Mouse (Mus musculus) CH12.LX (cell line): ENCODE measurements around the gene Gm8126. TPM values are rescaled to one million over a fixed set of nuclear protein-coding genes. Genes with fewer than 3 reads are reported as not detected.
"Not testable (repeated sequence)": the region's sequence is repeated elsewhere in the genome, so short reads cannot be mapped to it uniquely, and the experiment has no call there.

Experiments
- DNase-seq: peaks from one replicate; pipeline ENCODE4 v3.0.0-alpha.2; 2013; ENCODE audit errors: extremely low read depth
- H3K27ac ChIP-seq: 2 replicates; pipeline ENCODE4 v1.5.1; 2012; ENCODE audit warnings: low read depth, mild to moderate bottlenecking, control low read depth, moderate library complexity; ENCODE audit not compliant: insufficient read depth
- H3K27me3 ChIP-seq: replicated peaks from 2 replicates; pipeline ENCODE3; 2012; ENCODE audit warnings: inconsistent platforms
- H3K36me3 ChIP-seq, 2 experiments: replicated peaks in 1 of 2; 2 replicates each; pipeline versions ENCODE3 to v1.6.1; 2012; ENCODE audit warnings: inconsistent platforms in 1 of 2, low read length in 1 of 2, mild to moderate bottlenecking in 1 of 2, mixed read lengths in 1 of 2, moderate library complexity in 1 of 2; ENCODE audit not compliant: control insufficient read depth in 1 of 2, insufficient read depth in 1 of 2
- H3K4me1 ChIP-seq, 2 experiments: 2 replicates each; pipeline ENCODE4 v1.6.1; 2012; ENCODE audit warnings: inconsistent platforms in 1 of 2, moderate library complexity in 1 of 2; ENCODE audit not compliant: insufficient read depth in 2 of 2, control insufficient read depth in 1 of 2
- H3K4me2 ChIP-seq: 2 replicates; pipeline ENCODE4 v1.6.1; 2012; ENCODE audit warnings: low read depth, mild to moderate bottlenecking, control low read depth; ENCODE audit not compliant: poor library complexity, insufficient read depth, severe bottlenecking
- H3K4me3 ChIP-seq, 3 experiments: fragments of 150-350 bp in 1 of 3; sonication (generic) in 1 of 3; replicated peaks in 1 of 3; 2 replicates each; pipeline versions ENCODE3 to v1.5.1; 2011 to 2012; ENCODE audit warnings: low read depth in 2 of 3, low read length in 2 of 3, mild to moderate bottlenecking in 2 of 3, moderate library complexity in 2 of 3, control low read depth in 1 of 3, improper control_type of control experiment in 1 of 3, inconsistent platforms in 1 of 3, mixed read lengths in 1 of 3; ENCODE audit not compliant: poor library complexity in 1 of 3
- H3K79me2 ChIP-seq: replicated peaks from 2 replicates; pipeline ENCODE4 v1.6.1; 2012; ENCODE audit warnings: mild to moderate bottlenecking, moderate library complexity; ENCODE audit not compliant: control insufficient read depth, poor library complexity, insufficient read depth, severe bottlenecking; ENCODE audit errors: extremely low read depth
- H3K9ac ChIP-seq: 2 replicates; pipeline ENCODE4 v1.6.1; 2012; ENCODE audit warnings: low read depth, mild to moderate bottlenecking, control low read depth, moderate library complexity; ENCODE audit not compliant: insufficient read depth
- H3K9me3 ChIP-seq: replicated peaks from 2 replicates; pipeline ENCODE3; 2012; ENCODE audit warnings: low read length, inconsistent platforms, mixed read lengths
- dilution Hi-C: fragments of 300-500 bp; cut with MboI; formaldehyde crosslinking; loops from 2 replicates; pipeline ENCODE4 v1.14.3; 2020; ENCODE audit warnings: low sequenced_read_pairs; ENCODE audit not compliant: extremely low pct_unique_long_range_greater_than_20kb, extremely low pct_ligation_motif_present
- in situ Hi-C: fragments of 300-500 bp; cut with MboI; formaldehyde crosslinking; loops from 3 replicates; pipeline ENCODE4 v1.14.3; 2019; ENCODE audit warnings: low sequenced_read_pairs, low pct_ligation_motif_present, low pct_unique_long_range_greater_than_20kb, mixed read lengths
- polyA plus RNA-seq: library from polyadenylated mRNA; unstranded; fragments of >175 nt; gene quantifications from 2 replicates; pipeline ENCODE4 v1.2.1, GENCODE M21; 2012; ENCODE audit warnings: low read depth; ENCODE audit not compliant: insufficient read length
- total RNA-seq, 2 experiments: library from RNA; depleted of rRNA; stranded (reverse); fragments of 300-350 nt in 1 of 2; fragments of >200 nt in 1 of 2; gene quantifications; 2 replicates each; pipeline ENCODE4 v1.2.3; 2012 to 2014

The Gm8126 gene
- total and polyA plus RNA-seq, 3 experiments: 0.12 TPM; not detected in 2

DNA sequence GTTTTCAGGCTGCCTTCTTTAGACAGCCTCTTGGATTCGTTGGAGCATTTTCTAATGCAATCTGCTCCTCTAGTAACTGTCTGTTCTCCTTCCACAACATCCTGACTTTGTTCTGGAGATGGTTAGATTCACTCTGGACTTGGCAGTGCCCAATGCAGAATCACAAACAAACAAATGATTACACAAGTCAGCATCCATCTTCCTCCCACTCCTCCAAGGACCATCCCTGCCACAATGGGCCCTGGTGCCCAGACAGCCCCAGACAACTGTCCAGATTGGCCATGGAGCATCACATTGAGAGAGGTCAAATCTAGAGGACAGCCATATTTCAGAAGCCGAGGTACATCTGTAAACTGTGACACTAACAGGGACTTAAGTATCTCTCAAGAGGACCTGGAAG lies 19.0 kb downstream of the Gm8126 start:
- H3K27ac ChIP-seq, H3K27me3 ChIP-seq, H3K9ac ChIP-seq, H3K79me2 ChIP-seq, in situ Hi-C loops, DNase-seq, H3K4me1 ChIP-seq, H3K4me2 ChIP-seq, H3K36me3 ChIP-seq, dilution Hi-C loops, H3K4me3 ChIP-seq: not testable (repeated sequence)
- peaks cover 10% of the 10 kb centered on the region for H3K9me3 ChIP-seq

DNA sequence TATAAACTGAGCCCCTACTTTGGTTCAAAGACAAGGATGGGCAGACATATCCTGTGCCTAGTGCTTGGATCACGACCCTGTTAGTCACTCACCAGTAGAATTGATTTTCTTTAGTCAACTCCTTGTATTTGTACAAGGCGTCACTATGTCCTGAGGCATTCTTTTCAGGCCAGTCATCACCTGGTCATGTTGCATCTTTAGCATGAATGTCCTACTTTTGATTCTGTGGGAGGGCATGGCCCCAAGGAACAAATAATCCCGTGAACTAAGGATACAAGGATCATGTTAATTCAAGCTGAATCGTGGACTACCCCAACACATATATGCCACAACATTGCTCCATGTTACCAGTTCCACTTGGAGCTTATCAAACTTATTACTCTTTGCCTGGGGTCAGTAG lies 19.7 kb downstream of the Gm8126 start:
- H3K4me1 ChIP-seq, H3K4me2 ChIP-seq, dilution Hi-C loops, H3K4me3 ChIP-seq, H3K9ac ChIP-seq, H3K27ac ChIP-seq, H3K27me3 ChIP-seq, H3K36me3 ChIP-seq, H3K79me2 ChIP-seq, H3K9me3 ChIP-seq, in situ Hi-C loops, DNase-seq: not testable (repeated sequence)

DNA sequence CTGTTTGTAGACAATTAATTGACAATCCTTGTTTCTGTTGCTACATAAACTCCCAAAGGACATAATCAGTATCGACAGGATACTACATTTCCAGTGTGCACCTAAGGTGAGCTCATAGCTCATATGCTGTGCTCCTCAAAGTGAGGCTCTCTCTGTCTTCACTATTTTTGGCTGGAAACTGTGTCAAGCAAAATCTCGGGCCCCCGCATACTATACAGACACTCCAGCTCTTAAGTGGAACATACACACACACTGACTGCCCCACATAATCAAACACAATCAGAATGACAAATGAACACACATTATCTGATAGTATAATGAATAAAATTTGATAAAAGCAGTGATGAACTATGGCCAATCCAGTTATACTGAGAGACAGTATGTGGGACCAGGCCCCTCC lies 20.2 kb downstream of the Gm8126 start:
- H3K4me2 ChIP-seq, H3K27me3 ChIP-seq, H3K9me3 ChIP-seq, DNase-seq, H3K36me3 ChIP-seq, in situ Hi-C loops, H3K79me2 ChIP-seq, dilution Hi-C loops, H3K4me3 ChIP-seq, H3K4me1 ChIP-seq, H3K9ac ChIP-seq, H3K27ac ChIP-seq: not testable (repeated sequence)

- H3K36me3 ChIP-seq, H3K4me3 ChIP-seq, DNase-seq, H3K27ac ChIP-seq, H3K4me2 ChIP-seq, in situ Hi-C loops, H3K9ac ChIP-seq, H3K4me1 ChIP-seq, dilution Hi-C loops, H3K27me3 ChIP-seq, H3K9me3 ChIP-seq, H3K79me2 ChIP-seq: not testable (repeated sequence)
Observed at GRCm38 (mm10) chr14:43293503-43293902, 35.1 kb downstream of the Gm8126 start, which contains the start of gene Gm8127. Gm8127 (minus strand) TSS chr14:43293832.

Other genes with a start within 250 kb of the Gm8126 start
- not detected in 2 replicates for gene Gm10376, start 243.0 kb upstream of the Gm8126 start, total RNA-seq (2012; rRNA removed)
- gene Gm10376, start 243.0 kb upstream of the Gm8126 start, total RNA-seq (2014; rRNA removed): not detected in 2 replicates
- gene Gm10376, start 243.0 kb upstream of the Gm8126 start, polyA plus RNA-seq: not detected in 2 replicates
- gene Gm8094, start 182.0 kb upstream of the Gm8126 start, total RNA-seq (2012; rRNA removed): not detected in 2 replicates
- gene Gm8094, start 182.0 kb upstream of the Gm8126 start, total RNA-seq (2014; rRNA removed): not detected in 2 replicates
- not detected in 2 replicates for gene Gm8094, start 182.0 kb upstream of the Gm8126 start, polyA plus RNA-seq
- gene Gm8104, start 158.0 kb upstream of the Gm8126 start, total RNA-seq (2012; rRNA removed): not detected in 2 replicates
- gene Gm8104, start 158.0 kb upstream of the Gm8126 start, total RNA-seq (2014; rRNA removed): not detected in 2 replicates
- not detected in 2 replicates for gene Gm8104, start 158.0 kb upstream of the Gm8126 start, polyA plus RNA-seq
- gene Gm7233, start 78.8 kb upstream of the Gm8126 start, total RNA-seq (2012; rRNA removed): not detected in 2 replicates
- gene Gm7233, start 78.8 kb upstream of the Gm8126 start, total RNA-seq (2014; rRNA removed): not detected in 2 replicates
- gene Gm7233, start 78.8 kb upstream of the Gm8126 start, polyA plus RNA-seq: not detected in 2 replicates
- gene Gm8122, start 23.3 kb upstream of the Gm8126 start, total RNA-seq (2012; rRNA removed): not detected in 2 replicates
- gene Gm8122, start 23.3 kb upstream of the Gm8126 start, total RNA-seq (2014; rRNA removed): not detected in 2 replicates
- gene Gm8122, start 23.3 kb upstream of the Gm8126 start, polyA plus RNA-seq: not detected in 2 replicates
- gene Gm9732, start 16.4 kb downstream of the Gm8126 start, total RNA-seq (2012; rRNA removed): 4.5 and 7.7 TPM in 2 replicates
- 9.9 and 12.8 TPM in 2 replicates for gene Gm9732, start 16.4 kb downstream of the Gm8126 start, total RNA-seq (2014; rRNA removed)
- gene Gm9732, start 16.4 kb downstream of the Gm8126 start, polyA plus RNA-seq: 4.3 and 4.6 TPM in 2 replicates
- not detected in 2 replicates for gene Gm8127, start 35.2 kb downstream of the Gm8126 start, total RNA-seq (2012; rRNA removed)
- gene Gm8127, start 35.2 kb downstream of the Gm8126 start, total RNA-seq (2014; rRNA removed): not detected in 2 replicates
- not detected in 2 replicates for gene Gm8127, start 35.2 kb downstream of the Gm8126 start, polyA plus RNA-seq
- gene 1700001F09Rik, start 89.2 kb downstream of the Gm8126 start, total RNA-seq (2012; rRNA removed): not detected in 2 replicates
- not detected in 2 replicates for gene 1700001F09Rik, start 89.2 kb downstream of the Gm8126 start, total RNA-seq (2014; rRNA removed)
- not detected in 2 replicates for gene 1700001F09Rik, start 89.2 kb downstream of the Gm8126 start, polyA plus RNA-seq
- not detected in 2 replicates for gene Gm8138, start 157.7 kb downstream of the Gm8126 start, total RNA-seq (2012; rRNA removed)
- gene Gm8138, start 157.7 kb downstream of the Gm8126 start, total RNA-seq (2014; rRNA removed): not detected in 2 replicates
- gene Gm8138, start 157.7 kb downstream of the Gm8126 start, polyA plus RNA-seq: not detected in 2 replicates